Mouse (Mus musculus): ENCODE data around the gene Eif2s3y. TPM values are rescaled to one million over a fixed set of nuclear protein-coding genes. Genes with fewer than 3 reads are reported as not detected.

The Eif2s3y gene
- 10 to 100 TPM in 1 of 2 experiments, not detected in 1; 73.1 TPM for total RNA-seq (2021)
- long read RNA-seq, experiment 1, transcript Eif2s3y-201 (12 exons, 1,836 nt) = major isoform, 78 of 93 reads
- long read RNA-seq, experiment 1, partial matches to known transcripts = 0 of 93 reads
- long read RNA-seq, experiment 1, other reads (novel, unspliced or antisense) = 11 of 93 reads
- long read RNA-seq, experiment 2 = 0 reads

- DNase-seq = peak in 1 of 2 experiments; percentile 67
Observed at GRCm38 (mm10) chrY:1009882-1010751, at the start of gene Eif2s3y. Gene Eif2s3y (plus strand): TSS chrY:1010543.

More at GRCm38 (mm10) chrY:1009882-1010751, at the start of gene Eif2s3y:
- intact Hi-C loops (cut with DNase I) = no loop called here

Small RNA genes lying within 50 kb of the gene (microRNA-seq; reads per million reads assigned to microRNA genes)
- 0 reads per million in 2 experiments for gene Gm47281

Other genes starting within 250 kb of the Eif2s3y start
- not detected for gene Zfy1, start 213.1 kb upstream of the Eif2s3y start, total RNA-seq (2021)
- not detected for gene Uba1y, start 191.9 kb upstream of the Eif2s3y start, total RNA-seq (2021)
- gene Kdm5d, start 112.8 kb upstream of the Eif2s3y start, total RNA-seq (2021) = 10 to 100 TPM in 1 of 2 experiments, not detected in 1; 13.0 TPM
- 10 to 100 TPM in 1 of 2 experiments, not detected in 1; 24.8 TPM for gene Uty, start 235.2 kb downstream of the Eif2s3y start, total RNA-seq (2021)

Measured in heart, postnatal 14 days (tissue).